Mouse (Mus musculus) heart, embryonic 14.5 days (tissue): ENCODE measurements around the gene Mthfsd. TPM values are rescaled to one million over a fixed set of nuclear protein-coding genes. Genes with fewer than 3 reads are reported as not detected.
A peak's percentile ranks its signal among the peaks of the same experiment; 100 is the strongest.

Experiments used
- ATAC-seq: fragments of 200-750 bp; cut with Nextera tagmentation; 2 replicates; pipeline ENCODE4 v1.8.0; 2017; ENCODE audit warnings: low read depth, moderate TSS enrichment; ENCODE audit not compliant: insufficient number of reproducible peaks, insufficient read depth, low FRiP score
- H3K27ac ChIP-seq, 2 experiments: fragments of 200-500 bp in 1 of 2; fragments of 300-500 bp in 1 of 2; sonication (generic) in 1 of 2; replicated peaks in 1 of 2; 2 replicates each; pipeline ENCODE4 v1.5.1; 2012 to 2014; ENCODE audit warnings: low read depth in 2 of 2, low read length in 2 of 2, control low read depth in 1 of 2, mild to moderate bottlenecking in 1 of 2, mixed read lengths in 1 of 2; ENCODE audit not compliant: control insufficient read depth in 1 of 2, insufficient read depth in 1 of 2
- H3K27me3 ChIP-seq: fragments of 300-500 bp; sonication (generic); 2 replicates; pipeline ENCODE4 v1.6.1; 2014; ENCODE audit warnings: mild to moderate bottlenecking, low read length, control low read depth; ENCODE audit not compliant: control insufficient read depth, insufficient read depth
- H3K36me3 ChIP-seq: fragments of 300-500 bp; sonication (generic); 2 replicates; pipeline ENCODE4 v1.6.1; 2014; ENCODE audit warnings: mild to moderate bottlenecking, control low read depth, low read length, mixed read lengths; ENCODE audit not compliant: control insufficient read depth, insufficient read depth
- H3K4me1 ChIP-seq, 2 experiments: fragments of 200-500 bp in 1 of 2; fragments of 300-500 bp in 1 of 2; sonication (generic) in 1 of 2; 2 replicates each; pipeline ENCODE4 v1.6.1; 2012 to 2014; ENCODE audit warnings: low read length in 2 of 2, control low read depth in 1 of 2, mixed read lengths in 1 of 2; ENCODE audit not compliant: control insufficient read depth in 2 of 2, insufficient read depth in 2 of 2
- H3K4me2 ChIP-seq: fragments of 300-500 bp; sonication (generic); 2 replicates; pipeline ENCODE4 v1.6.1; 2014; ENCODE audit warnings: mild to moderate bottlenecking, low read length
- H3K4me3 ChIP-seq, 2 experiments: fragments of 200-500 bp in 1 of 2; fragments of 300-500 bp in 1 of 2; sonication (generic) in 1 of 2; 2 replicates each; pipeline ENCODE4 v1.5.1; 2012 to 2014; ENCODE audit warnings: low read length in 2 of 2, mild to moderate bottlenecking in 2 of 2, control low read depth in 1 of 2, low read depth in 1 of 2, moderate library complexity in 1 of 2; ENCODE audit not compliant: control insufficient read depth in 1 of 2, insufficient read depth in 1 of 2
- H3K9ac ChIP-seq: fragments of 300-500 bp; sonication (generic); 2 replicates; pipeline ENCODE4 v1.6.1; 2014; ENCODE audit warnings: mild to moderate bottlenecking, low read length
- H3K9me3 ChIP-seq: fragments of 300-500 bp; sonication (generic); 2 replicates; pipeline ENCODE4 v1.6.1; 2016; ENCODE audit warnings: low read length, control low read depth; ENCODE audit not compliant: control insufficient read depth
- WGBS: fragments of 180-500 bp; shearing (Covaris S2); extraction: QIAGEN DNeasy Blood & Tissue Kit; methylation state at CpG from one replicate; pipeline ENCODE4 v1.1.7; 2014; 5-methylcytosine and 5-hydroxymethylcytosine counted together
- polyA plus RNA-seq: library from polyadenylated mRNA; unstranded; fragments of >200 nt; fragmentation: Nextera tagmentation; extraction: Ambion mirVana; gene quantifications from 2 replicates; pipeline ENCODE4 v1.2.1, GENCODE M21; 2014

The Mthfsd gene
- polyA plus RNA-seq, 1 experiment from 2014 or later = 41.1 TPM

- 0 out of 4 replicates have a peak overlapping the region, but pooled peaks of 1 of the 2 experiments have one; percentile 20 for H3K27ac ChIP-seq
- 28% methylated on average over 17 of the region's 17 CpGs for WGBS
- peaks cover 4 to 16% of the 10 kb centered on the region in 2 experiments; a peak in 2 of 4 replicates for H3K4me1 ChIP-seq
- peak overlapping the region; percentile 71 for H3K9ac ChIP-seq
- peaks cover 5% of the 10 kb centered on the region for H3K36me3 ChIP-seq
- peak overlapping the region; percentile 78 for H3K4me2 ChIP-seq
- peak overlapping the region; percentile 38 to 50 for H3K4me3 ChIP-seq
- 0 out of 2 replicates have a peak, but pooled peaks cover 4% of the 10 kb centered on the region for H3K9me3 ChIP-seq
- ATAC-seq = no peak
- peaks cover 86% of the 10 kb centered on the region for H3K27me3 ChIP-seq
Observed at GRCm38 (mm10) chr8:121120456-121121419, 12.5 kb upstream of the Mthfsd start.

GRCm38 (mm10) chr8:121119635-121120455 lies 11.7 kb upstream of the Mthfsd start:
- peaks cover 5% of the 10 kb centered on the region for H3K36me3 ChIP-seq
- WGBS = 25% methylated on average over 12 of the region's 12 CpGs
- H3K4me2 ChIP-seq = peak overlapping the region; percentile 78
- H3K4me1 ChIP-seq = peaks cover 2 to 9% of the 10 kb centered on the region in 2 experiments; a peak in 2 of 4 replicates
- H3K9ac ChIP-seq = peak overlapping the region; percentile 71
- 0 out of 2 replicates have a peak, but pooled peaks cover 4% of the 10 kb centered on the region for H3K9me3 ChIP-seq
- no peak for ATAC-seq
- peak overlapping the region; percentile 38 to 50 for H3K4me3 ChIP-seq
- peaks cover 88% of the 10 kb centered on the region for H3K27me3 ChIP-seq
- peak overlapping the region in 1 of 2 experiments; percentile 20; a peak in 2 of 4 replicates for H3K27ac ChIP-seq

- Histone ChIP-seq H3K4me3 (peak overlapping the region; percentile 50 to 70), H3K27me3 (peaks cover 87% of the 10 kb centered on the region), H3K4me2 (peak overlapping the region; percentile 78), H3K27ac (no peak overlapping the region; a peak in 1 of 4 replicates), H3K36me3 (peaks cover 5% of the 10 kb centered on the region), H3K9me3 (0 out of 2 replicates have a peak, but pooled peaks cover 4% of the 10 kb centered on the region), H3K4me1 (0 out of 4 replicates have a peak, but pooled peaks cover 2 to 5% of the 10 kb centered on the region in 2 experiments), H3K9ac (peak overlapping the region; percentile 71)
- WGBS = 9% methylated on average over 18 of the region's 18 CpGs
- no peak for ATAC-seq
Observed at GRCm38 (mm10) chr8:121118634-121119420, 10.6 kb upstream of the Mthfsd start.

- 0 out of 2 replicates have a peak, but pooled peaks cover 4% of the 10 kb centered on the region for H3K9me3 ChIP-seq
- 1% methylated on average over 28 of the region's 28 CpGs for WGBS
- peaks cover 5 to 9% of the 10 kb centered on the region in 2 experiments; a peak in 2 of 4 replicates for H3K4me1 ChIP-seq
- peaks cover 82% of the 10 kb centered on the region for H3K27me3 ChIP-seq
- H3K9ac ChIP-seq = peak overlapping the region; percentile 71
- peak overlapping the region; percentile 50 to 70 for H3K4me3 ChIP-seq
- no peak for ATAC-seq
- H3K4me2 ChIP-seq = peak overlapping the region; percentile 78
- peaks cover 5% of the 10 kb centered on the region for H3K36me3 ChIP-seq
- peak overlapping the region; percentile 46 to 82 for H3K27ac ChIP-seq
Observed at GRCm38 (mm10) chr8:121117906-121118305, 9.7 kb upstream of the Mthfsd start.

GRCm38 (mm10) chr8:121117186-121117651 lies 9.0 kb upstream of the Mthfsd start:
- Histone ChIP-seq H3K36me3 (peaks cover 5% of the 10 kb centered on the region), H3K4me2 (peak overlapping the region; percentile 78), H3K9ac (peak overlapping the region; percentile 71), H3K9me3 (0 out of 2 replicates have a peak, but pooled peaks cover 4% of the 10 kb centered on the region), H3K27me3 (peaks cover 77% of the 10 kb centered on the region), H3K4me1 (peaks cover 5 to 7% of the 10 kb centered on the region in 2 experiments; a peak in 2 of 4 replicates), H3K27ac (peak overlapping the region; percentile 82 to 89; a peak in 3 of 4 replicates), H3K4me3 (peak overlapping the region; percentile 50 to 70)
- WGBS = 1% methylated on average over 62 of the region's 62 CpGs
- ATAC-seq = no peak

GRCm38 (mm10) chr8:121116591-121117185 lies 8.5 kb upstream of the Mthfsd start:
- Histone ChIP-seq H3K9me3 (0 out of 2 replicates have a peak, but pooled peaks cover 4% of the 10 kb centered on the region), H3K9ac (peak overlapping the region; percentile 71), H3K36me3 (peaks cover 4% of the 10 kb centered on the region), H3K4me2 (peak overlapping the region; percentile 78), H3K27me3 (peaks cover 73% of the 10 kb centered on the region), H3K4me1 (peaks cover 4 to 5% of the 10 kb centered on the region in 2 experiments; a peak in 2 of 4 replicates), H3K27ac (peak overlapping the region; percentile 82 to 89), H3K4me3 (peak overlapping the region; percentile 50 to 70)
- ATAC-seq = peak; percentile 32; the same call in 1 of the 2 replicates
- WGBS = under 1% methylated on average over 55 of the region's 55 CpGs
